Mouse (Mus musculus): ENCODE data around the gene Ccl24. TPM values are rescaled to one million over a fixed set of nuclear protein-coding genes. Genes with fewer than 3 reads are reported as not detected.

Ccl24 gene
- polyA plus RNA-seq (2014; fragmentation: Illumina TruSeq; extraction: RNeasy Lipid Tissue Mini Kit (QIAGEN cat#74804); ENCODE audit: low replicate concordance): 2.7 TPM

GRCm38 (mm10) chr5:135573006-135573405 lies at the start of gene Ccl24:
TSS of gene Ccl24 (minus strand) at chr5:135573049.

GRCm38 (mm10) chr5:135563469-135563868 lies 9.4 kb downstream of the Ccl24 start, which contains the start of gene Ccl26:
TSS of gene Ccl26 (minus strand) at chr5:135563569.

GRCm38 (mm10) chr5:135544865-135545797 lies 27.7 kb downstream of the Ccl24 start, which contains the start of gene Hip1:
TSS of gene Hip1 (minus strand) at chr5:135545120.

Other genes with a start within 250 kb of the Ccl24 start
- gene Fkbp6, start 223.0 kb downstream of the Ccl24 start, polyA plus RNA-seq (2014; fragmentation: Illumina TruSeq; extraction: RNeasy Lipid Tissue Mini Kit (QIAGEN cat#74804); ENCODE audit: low replicate concordance): not detected
- not detected for gene Trim50, start 219.8 kb downstream of the Ccl24 start, polyA plus RNA-seq (2014; fragmentation: Illumina TruSeq; extraction: RNeasy Lipid Tissue Mini Kit (QIAGEN cat#74804); ENCODE audit: low replicate concordance)
- 1.8 TPM for gene Nsun5, start 203.1 kb downstream of the Ccl24 start, polyA plus RNA-seq (2014; fragmentation: Illumina TruSeq; extraction: RNeasy Lipid Tissue Mini Kit (QIAGEN cat#74804); ENCODE audit: low replicate concordance)
- gene Pom121, start 178.5 kb downstream of the Ccl24 start, polyA plus RNA-seq (2014; fragmentation: Illumina TruSeq; extraction: RNeasy Lipid Tissue Mini Kit (QIAGEN cat#74804); ENCODE audit: low replicate concordance): 1.3 TPM
- 3.5 TPM for gene Hip1, start 27.9 kb downstream of the Ccl24 start, polyA plus RNA-seq (2014; fragmentation: Illumina TruSeq; extraction: RNeasy Lipid Tissue Mini Kit (QIAGEN cat#74804); ENCODE audit: low replicate concordance)
- gene Ccl26, start 9.5 kb downstream of the Ccl24 start, polyA plus RNA-seq (2014; fragmentation: Illumina TruSeq; extraction: RNeasy Lipid Tissue Mini Kit (QIAGEN cat#74804); ENCODE audit: low replicate concordance): not detected
- 7.2 TPM for gene Rhbdd2, start 59.6 kb upstream of the Ccl24 start, polyA plus RNA-seq (2014; fragmentation: Illumina TruSeq; extraction: RNeasy Lipid Tissue Mini Kit (QIAGEN cat#74804); ENCODE audit: low replicate concordance)
- gene Por, start 97.0 kb upstream of the Ccl24 start, polyA plus RNA-seq (2014; fragmentation: Illumina TruSeq; extraction: RNeasy Lipid Tissue Mini Kit (QIAGEN cat#74804); ENCODE audit: low replicate concordance): 45.0 TPM
- gene Tmem120a, start 171.4 kb upstream of the Ccl24 start, polyA plus RNA-seq (2014; fragmentation: Illumina TruSeq; extraction: RNeasy Lipid Tissue Mini Kit (QIAGEN cat#74804); ENCODE audit: low replicate concordance): 16.6 TPM
- 0.89 TPM for gene Styxl1, start 205.3 kb upstream of the Ccl24 start, polyA plus RNA-seq (2014; fragmentation: Illumina TruSeq; extraction: RNeasy Lipid Tissue Mini Kit (QIAGEN cat#74804); ENCODE audit: low replicate concordance)
- 123 TPM for gene Mdh2, start 205.4 kb upstream of the Ccl24 start, polyA plus RNA-seq (2014; fragmentation: Illumina TruSeq; extraction: RNeasy Lipid Tissue Mini Kit (QIAGEN cat#74804); ENCODE audit: low replicate concordance)
- not detected for gene Srrm3, start 233.8 kb upstream of the Ccl24 start, polyA plus RNA-seq (2014; fragmentation: Illumina TruSeq; extraction: RNeasy Lipid Tissue Mini Kit (QIAGEN cat#74804); ENCODE audit: low replicate concordance)